Mouse (Mus musculus): ENCODE results near the gene Ugt3a1.
"Not testable (repeated sequence)": the region's sequence is repeated elsewhere in the genome, so short reads cannot be mapped to it uniquely, and the experiment has no call there.

Ugt3a1 gene

DNA sequence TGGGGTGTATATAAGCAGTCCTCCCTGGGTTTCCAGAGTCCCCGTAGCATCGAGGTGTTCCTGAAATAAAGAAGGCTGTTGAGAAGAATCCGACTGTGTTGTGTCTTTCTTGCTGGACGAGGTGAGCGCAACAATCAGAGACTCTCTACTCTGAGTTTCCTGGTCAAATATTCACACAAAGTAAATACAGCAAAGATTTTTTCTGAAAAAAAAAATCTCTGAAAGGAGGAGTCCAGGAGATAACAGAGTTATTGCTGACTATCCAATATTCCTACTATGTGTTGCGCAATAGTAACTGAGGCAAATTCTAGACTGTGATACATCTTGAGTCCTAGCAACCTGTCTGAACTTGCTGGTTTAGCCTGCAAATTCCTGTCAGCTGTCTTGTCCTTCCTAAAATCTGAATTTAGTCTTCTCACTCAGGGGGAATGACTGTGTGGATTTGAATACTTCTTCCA is at the start of gene Ugt3a1:
Gene Ugt3a1 (plus strand): TSS at position 51 of the 458 bp plus-strand sequence.
- no peak for DNase-seq

- DNase-seq = not testable (repeated sequence)
Measured at GRCm38 (mm10) chr15:9230917-9231316, 45.8 kb upstream of the Ugt3a1 start.

DNA sequence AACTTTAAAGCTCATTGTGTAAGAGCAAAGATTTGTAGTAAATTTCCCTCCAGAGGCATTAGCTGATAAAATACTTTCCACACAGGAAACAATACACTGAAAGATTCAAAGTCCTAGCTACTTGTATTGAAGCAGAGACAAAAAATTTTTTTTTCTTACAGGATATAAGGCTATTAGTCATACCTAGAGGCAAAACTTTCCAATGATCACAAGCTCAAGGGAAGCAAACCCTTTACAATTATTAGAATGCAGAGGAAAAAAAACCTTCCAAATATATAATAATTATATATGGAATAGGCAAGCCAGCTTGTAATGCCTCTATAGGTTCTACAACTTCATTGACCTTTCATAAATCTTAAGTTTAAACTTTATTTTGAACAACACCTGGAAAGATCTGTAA is 30.3 kb upstream of the Ugt3a1 start:
- DNase-seq = no peak

DNA sequence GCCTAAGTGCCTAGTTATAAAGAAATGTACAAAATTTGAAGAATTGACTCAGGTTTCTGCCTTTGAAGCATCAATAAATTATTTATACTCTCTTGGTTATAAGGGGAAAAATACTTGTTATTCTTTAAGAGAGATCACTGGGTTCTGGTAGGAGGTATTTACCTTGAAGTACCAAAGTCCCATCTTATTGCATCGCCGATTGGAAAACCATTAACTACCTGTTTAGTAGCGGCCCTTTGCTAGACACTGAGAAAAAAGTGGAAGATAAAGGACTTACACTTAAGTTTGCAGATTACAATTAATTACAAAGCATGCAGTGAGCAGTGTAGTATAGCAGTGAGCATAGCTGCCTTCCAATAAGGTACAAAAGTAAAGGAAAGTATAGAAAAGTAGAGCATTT is 23.8 kb upstream of the Ugt3a1 start:
- no peak for DNase-seq

- DNase-seq = no peak
Measured at GRCm38 (mm10) chr15:9260621-9261020, 16.1 kb upstream of the Ugt3a1 start.

- DNase-seq = no peak
Measured at GRCm38 (mm10) chr15:9271876-9272275, 4.8 kb upstream of the Ugt3a1 start.

DNA sequence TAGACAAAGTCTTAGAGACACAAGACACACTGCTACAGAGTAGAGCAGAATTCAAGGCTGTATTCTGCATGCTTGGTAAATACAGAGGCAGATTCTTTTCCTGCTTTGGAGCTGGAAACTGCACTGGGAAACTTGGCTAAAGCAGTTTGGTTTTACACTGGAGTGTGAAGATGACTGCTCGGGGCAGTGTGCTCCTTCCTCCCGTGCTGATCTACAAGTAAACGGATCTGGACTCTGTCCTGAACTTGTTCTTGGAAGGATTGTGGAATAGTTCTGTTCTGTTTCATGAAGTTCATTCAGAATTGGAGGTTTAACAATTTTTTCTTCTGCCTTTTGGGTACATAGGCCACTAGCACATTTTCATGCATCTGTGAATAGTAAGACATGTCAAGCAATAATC is 2.3 kb downstream of the Ugt3a1 start:
- no peak for DNase-seq

DNA sequence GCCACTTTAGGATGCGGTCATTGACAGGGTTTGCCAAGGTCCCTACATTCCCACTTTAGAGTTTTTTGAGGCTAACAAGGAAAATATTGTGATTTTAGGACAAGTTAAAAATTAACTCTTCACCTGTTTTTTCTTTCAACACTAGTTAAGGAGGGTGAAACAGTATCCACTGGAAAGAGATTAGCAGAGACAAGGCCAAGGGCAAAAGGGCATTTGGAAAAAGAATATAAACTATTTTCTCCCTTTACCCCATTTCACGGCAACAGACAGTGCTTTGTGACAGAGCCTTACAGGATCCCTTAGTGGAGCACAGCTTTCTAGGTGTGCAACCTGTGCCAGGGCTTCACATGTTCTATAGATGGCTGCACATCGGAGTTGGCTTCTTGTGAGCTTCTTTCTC is 2.9 kb downstream of the Ugt3a1 start:
- DNase-seq = no peak

DNA sequence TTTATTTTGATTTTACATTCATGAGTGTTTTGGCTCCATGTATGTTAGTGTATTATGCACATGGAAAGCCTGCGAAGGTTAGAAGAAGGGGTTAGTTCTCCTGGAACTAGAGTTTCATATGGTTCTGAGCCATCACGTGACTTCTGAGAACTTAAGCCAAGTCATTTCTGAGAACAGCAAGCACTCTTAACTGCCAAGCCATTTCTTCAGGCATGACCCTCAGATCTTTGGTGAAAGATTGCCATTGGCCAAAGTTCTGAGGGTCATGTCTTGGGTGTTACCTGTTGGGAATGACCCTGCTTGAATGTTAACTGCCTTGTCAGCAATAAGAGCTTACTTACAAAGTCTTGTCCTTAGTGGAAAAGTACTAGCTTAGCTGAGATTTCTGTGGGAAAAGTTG is 6.5 kb downstream of the Ugt3a1 start:
- no peak for DNase-seq

GRCm38 (mm10) chr15:9289660-9290059 is 13.0 kb downstream of the Ugt3a1 start:
- DNase-seq = no peak

DNA sequence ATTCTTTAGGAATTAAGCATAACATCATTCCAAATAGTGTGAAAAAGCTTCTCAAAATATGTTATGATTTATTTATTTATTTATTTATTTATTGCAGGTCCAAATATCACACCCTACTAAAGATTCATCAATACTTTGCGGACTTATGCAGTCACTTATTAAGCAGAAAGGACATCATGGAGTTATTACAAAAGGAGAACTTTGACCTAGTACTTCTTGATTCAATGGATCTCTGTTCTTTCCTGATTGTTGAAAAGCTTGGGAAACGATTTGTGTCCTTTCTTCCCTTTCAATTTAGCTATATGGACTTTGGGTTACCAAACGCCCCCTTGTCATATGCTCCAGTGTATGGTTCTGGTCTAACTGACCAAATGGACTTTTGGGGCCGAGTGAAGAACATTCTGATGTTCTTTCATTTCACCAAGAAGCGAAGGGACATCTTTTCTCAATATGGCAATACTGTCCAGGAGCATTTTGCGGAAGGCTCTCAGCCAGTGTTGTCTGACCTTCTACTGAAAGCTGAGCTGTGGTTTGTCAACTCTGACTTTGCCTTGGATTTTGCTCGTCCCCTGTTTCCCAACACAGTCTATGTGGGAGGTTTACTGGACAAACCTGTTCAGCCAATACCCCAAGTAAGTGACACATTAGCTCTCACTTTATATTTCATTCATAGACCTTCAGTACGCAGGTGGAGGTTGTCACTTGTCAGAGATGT is 29.4 kb downstream of the Ugt3a1 start:
- DNase-seq = no peak

DNA sequence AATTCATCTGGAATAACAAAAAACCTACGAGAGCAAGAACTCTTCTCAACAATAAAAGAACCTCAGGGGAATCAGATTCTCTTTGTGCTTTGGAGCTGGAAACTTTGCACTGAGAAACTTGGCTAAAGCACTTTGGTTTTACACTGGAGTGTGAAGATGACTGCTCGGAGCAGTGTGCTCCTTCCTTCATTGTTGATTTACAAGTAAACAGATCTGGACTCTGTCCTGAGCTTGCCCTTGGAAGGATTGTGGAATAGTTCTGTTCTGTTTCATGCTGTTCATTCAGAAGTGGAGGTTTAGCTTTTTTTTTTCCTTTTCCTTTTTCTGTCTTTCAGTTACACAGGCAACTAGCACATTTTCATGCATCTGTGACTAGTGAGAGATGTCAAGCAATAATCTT is 57.9 kb downstream of the Ugt3a1 start:
- DNase-seq = no peak

DNA sequence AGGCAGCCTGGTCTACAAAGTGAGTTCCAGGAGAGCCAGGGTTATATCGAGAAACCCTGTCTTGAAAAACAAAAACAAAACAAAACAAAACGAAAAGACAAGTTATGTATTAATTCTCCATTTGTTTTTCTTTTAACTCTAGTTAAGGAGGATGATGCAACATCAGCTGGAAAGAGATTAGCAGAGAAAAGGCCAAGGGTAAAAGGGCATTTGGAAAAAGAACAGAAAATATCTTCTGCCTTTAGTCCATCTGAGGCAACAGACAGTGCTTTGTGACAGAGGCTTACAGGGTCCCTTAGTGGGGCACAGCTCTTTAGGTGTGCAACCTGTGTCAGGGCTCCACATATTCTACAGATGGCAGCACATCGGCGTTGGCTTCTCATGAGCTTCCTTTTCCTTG is 58.7 kb downstream of the Ugt3a1 start, which contains the start of gene Ugt3a2:
Gene Ugt3a2 (plus strand): TSS at position 210 of the 400 bp plus-strand sequence.
- DNase-seq = no peak

- DNase-seq = no peak
Measured at GRCm38 (mm10) chr15:9336616-9337015, 59.9 kb downstream of the Ugt3a1 start.

- no peak for DNase-seq
Measured at GRCm38 (mm10) chr15:9337021-9337420, 60.3 kb downstream of the Ugt3a1 start.

GRCm38 (mm10) chr15:9348739-9349138 is 72.1 kb downstream of the Ugt3a1 start:
- no peak for DNase-seq

- DNase-seq = no peak
Measured at GRCm38 (mm10) chr15:9362801-9363200, 86.1 kb downstream of the Ugt3a1 start.

Measured in cerebellum, adult 9-11 months (tissue).